Mouse (Mus musculus): ENCODE results near the gene Mpv17l2. TPM values are rescaled to one million over a fixed set of nuclear protein-coding genes. Genes with fewer than 3 reads are reported as not detected.

The Mpv17l2 gene
- polyA plus RNA-seq, 1 experiment, result 73.0 TPM

DNA sequence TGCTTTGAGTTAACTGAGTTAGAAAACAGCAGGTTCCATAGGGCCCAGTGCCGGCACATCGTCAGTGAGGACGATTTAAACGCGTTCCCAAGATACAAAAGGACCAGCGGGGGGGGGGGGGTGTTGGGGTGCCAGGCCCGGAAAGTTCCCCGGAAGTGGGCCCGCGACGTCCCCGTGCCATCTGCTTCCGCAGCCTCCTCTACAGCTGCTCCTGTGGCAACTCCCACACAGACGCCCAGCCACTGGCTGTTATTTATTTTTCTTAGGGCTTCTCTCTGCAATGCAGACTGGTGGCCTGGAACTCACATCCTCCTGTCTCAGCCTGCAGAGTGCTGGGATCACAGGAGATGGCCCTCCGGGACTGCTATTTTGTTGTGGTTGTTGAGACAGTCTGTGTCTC lies 40.4 kb upstream of the Mpv17l2 start:
- TF ChIP-seq MAX (IDR thresholded peaks at IDR 0.05; ENCODE audit: low read depth), result no peak
- TF ChIP-seq MYOD1 (IDR thresholded peaks at IDR 0.05; ENCODE audit: control insufficient read depth in 1 of 3, insufficient read length in 2 of 3, low read depth in 2 of 3), result peak in 2 of 3 experiments; percentile 73 to 90
- TF ChIP-seq E2F4 (IDR thresholded peaks at IDR 0.05; ENCODE audit: insufficient read depth), result no peak
- TF ChIP-seq MYOG (IDR thresholded peaks at IDR 0.05; ENCODE audit: control insufficient read depth in 1 of 3, insufficient read depth in 1 of 3, insufficient read length in 2 of 3, low read depth in 2 of 3), result peak; percentile 47 to 91 (median 79)
- no peak for TF ChIP-seq SRF (IDR thresholded peaks at IDR 0.05; ENCODE audit: control insufficient read depth, insufficient read length, low read depth)
- peak; percentile 62 for TF ChIP-seq TCF3 (IDR thresholded peaks at IDR 0.05; ENCODE audit: insufficient read length, low read depth)
- TF ChIP-seq TCF12 (IDR thresholded peaks at IDR 0.05; ENCODE audit: insufficient read depth, poor library complexity, severe bottlenecking), result peak; percentile 2
- no peak for TF ChIP-seq CEBPB (IDR thresholded peaks at IDR 0.05; ENCODE audit: insufficient read depth, poor library complexity, severe bottlenecking)
- H3K79me2 ChIP-seq (ENCODE audit: control insufficient read depth, insufficient read depth), result no peaks in the 10 kb centered on the region
- H3K4me3 ChIP-seq, result no peak overlapping the region
- peak overlapping the region; percentile 50 for H3K4me2 ChIP-seq (ENCODE audit: low read depth)
- H3ac ChIP-seq (ENCODE audit: control insufficient read depth, insufficient read length), result no peak overlapping the region
- no peaks in the 10 kb centered on the region for H3K36me3 ChIP-seq (ENCODE audit: control insufficient read depth, insufficient read depth)
- no peaks in the 10 kb centered on the region for H3K27me3 ChIP-seq (ENCODE audit: control insufficient read depth, insufficient read depth, insufficient read length)

DNA sequence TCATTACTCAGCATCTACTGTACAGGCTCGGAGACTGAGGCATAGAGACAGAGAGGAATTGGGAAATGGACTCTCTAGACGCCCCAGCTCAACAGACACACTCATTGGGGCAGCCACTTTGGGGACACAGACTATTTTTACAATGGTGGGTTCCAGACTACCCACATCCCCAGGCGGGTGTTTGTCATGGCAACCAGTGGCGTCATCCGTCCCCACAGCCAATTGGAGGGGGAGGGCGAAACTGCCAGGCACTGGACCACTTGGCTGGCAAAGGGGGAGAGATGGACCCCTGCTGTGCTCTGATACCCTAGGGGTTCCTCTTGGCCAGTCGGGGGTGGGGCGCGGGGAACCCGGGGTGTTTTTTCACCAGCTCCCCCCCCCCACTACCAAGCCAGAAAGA lies 39.9 kb upstream of the Mpv17l2 start:
- H3K27me3 ChIP-seq (ENCODE audit: control insufficient read depth, insufficient read depth, insufficient read length), result no peaks in the 10 kb centered on the region
- no peak for TF ChIP-seq TCF12 (IDR thresholded peaks at IDR 0.05; ENCODE audit: insufficient read depth, poor library complexity, severe bottlenecking)
- no peak for TF ChIP-seq MYOD1 (IDR thresholded peaks at IDR 0.05; ENCODE audit: control insufficient read depth in 1 of 3, insufficient read length in 2 of 3, low read depth in 2 of 3)
- TF ChIP-seq CEBPB (IDR thresholded peaks at IDR 0.05; ENCODE audit: insufficient read depth, poor library complexity, severe bottlenecking), result no peak
- TF ChIP-seq POLR2A (IDR thresholded peaks at IDR 0.05; ENCODE audit: insufficient read length, low read depth), result no peak
- no peak for TF ChIP-seq TCF3 (IDR thresholded peaks at IDR 0.05; ENCODE audit: insufficient read length, low read depth)
- TF ChIP-seq E2F4 (IDR thresholded peaks at IDR 0.05; ENCODE audit: insufficient read depth), result no peak
- TF ChIP-seq MAX (IDR thresholded peaks at IDR 0.05; ENCODE audit: low read depth), result no peak
- no peak for TF ChIP-seq MYOG (IDR thresholded peaks at IDR 0.05; ENCODE audit: control insufficient read depth in 1 of 3, insufficient read depth in 1 of 3, insufficient read length in 2 of 3, low read depth in 2 of 3)
- TF ChIP-seq USF1 (IDR thresholded peaks at IDR 0.05; ENCODE audit: low read depth), result no peak

GRCm38 (mm10) chr8:70798281-70798680 lies 37.5 kb upstream of the Mpv17l2 start:
- no peak overlapping the region for H3ac ChIP-seq (ENCODE audit: control insufficient read depth, insufficient read length)
- peak overlapping the region; percentile 41 for H3K4me3 ChIP-seq
- no peak for TF ChIP-seq REST (IDR thresholded peaks at IDR 0.05; ENCODE audit: insufficient read depth, insufficient read length)
- TF ChIP-seq POLR2AphosphoS2 (IDR thresholded peaks at IDR 0.05; ENCODE audit: insufficient read length, low read depth), result no peak
- TF ChIP-seq USF1 (IDR thresholded peaks at IDR 0.05; ENCODE audit: low read depth), result no peak
- no peak for TF ChIP-seq SRF (IDR thresholded peaks at IDR 0.05; ENCODE audit: control insufficient read depth, insufficient read length, low read depth)
- no peak for TF ChIP-seq CEBPB (IDR thresholded peaks at IDR 0.05; ENCODE audit: insufficient read depth, poor library complexity, severe bottlenecking)
- H3K27me3 ChIP-seq (ENCODE audit: control insufficient read depth, insufficient read depth, insufficient read length), result no peaks in the 10 kb centered on the region
- peak overlapping the region; percentile 86 for H3K4me2 ChIP-seq (ENCODE audit: low read depth)
- no peaks in the 10 kb centered on the region for H3K79me2 ChIP-seq (ENCODE audit: control insufficient read depth, insufficient read depth)
- no peaks in the 10 kb centered on the region for H3K36me3 ChIP-seq (ENCODE audit: control insufficient read depth, insufficient read depth)

More for the DNA sequence above, 39.9 kb upstream of the Mpv17l2 start:
- H3K36me3 ChIP-seq (ENCODE audit: control insufficient read depth, insufficient read depth), result no peaks in the 10 kb centered on the region
- H3K79me2 ChIP-seq (ENCODE audit: control insufficient read depth, insufficient read depth), result no peaks in the 10 kb centered on the region
- no peak overlapping the region for H3ac ChIP-seq (ENCODE audit: control insufficient read depth, insufficient read length)
- no peak overlapping the region for H3K4me3 ChIP-seq
- H3K4me2 ChIP-seq (ENCODE audit: low read depth), result peak overlapping the region; percentile 50

DNA sequence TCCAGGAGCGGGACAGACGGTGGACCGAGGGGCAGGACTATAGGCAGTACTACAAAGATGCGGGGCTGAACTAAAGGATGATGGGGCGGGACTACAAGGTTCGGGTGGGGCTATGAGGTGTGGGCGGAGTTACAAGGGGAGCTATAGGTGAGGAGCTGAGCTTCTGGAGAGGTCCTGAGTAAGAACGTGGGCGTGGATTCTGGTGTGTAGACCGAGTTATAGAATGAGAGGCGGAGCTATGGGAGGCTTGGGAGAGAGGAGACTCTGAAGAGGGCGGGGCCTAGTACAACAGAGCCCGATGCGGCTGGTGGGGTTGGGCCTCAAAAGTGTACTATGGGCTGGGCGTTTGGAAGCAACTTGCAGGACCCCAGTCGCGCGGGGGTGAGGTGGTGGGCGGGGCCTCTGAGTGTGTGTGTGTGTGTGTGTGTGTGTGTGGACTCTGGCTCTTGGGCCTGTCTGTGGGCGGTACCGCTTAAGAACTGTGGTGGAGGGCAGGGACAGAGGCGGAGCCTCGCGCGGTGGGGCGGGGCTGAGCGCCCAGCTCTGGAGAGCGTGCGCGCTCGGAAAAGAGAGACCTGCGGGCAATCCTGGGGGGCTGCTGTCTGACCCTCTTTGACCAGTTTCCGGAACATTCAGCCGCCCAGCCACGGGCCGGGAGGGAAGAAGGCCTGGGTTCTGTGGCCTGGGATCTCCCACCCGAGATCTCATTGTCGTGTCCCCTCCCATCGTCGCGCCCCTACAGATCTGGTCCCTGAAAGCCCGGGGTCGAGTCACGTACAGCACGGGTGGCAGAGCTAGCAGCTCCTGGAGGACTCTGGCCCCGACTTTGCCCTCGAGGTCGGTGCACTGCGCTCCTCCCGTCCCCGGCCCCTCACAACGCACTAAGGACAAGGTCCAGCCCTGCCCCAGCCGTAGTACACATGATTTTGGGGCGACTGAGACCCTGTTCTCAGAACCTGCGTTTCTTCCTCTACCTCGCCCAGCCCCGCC lies 36.6 kb upstream of the Mpv17l2 start:
- TF ChIP-seq TCF3 (IDR thresholded peaks at IDR 0.05; ENCODE audit: insufficient read length, low read depth) (no peak), TCF12 (IDR thresholded peaks at IDR 0.05; ENCODE audit: insufficient read depth, poor library complexity, severe bottlenecking) (no peak), MYOG (IDR thresholded peaks at IDR 0.05; ENCODE audit: control insufficient read depth in 1 of 3, insufficient read depth in 1 of 3, insufficient read length in 2 of 3, low read depth in 2 of 3) (peak in 1 of 3 experiments; percentile 24), MYOD1 (IDR thresholded peaks at IDR 0.05; ENCODE audit: control insufficient read depth in 1 of 3, insufficient read length in 2 of 3, low read depth in 2 of 3) (peak in 1 of 3 experiments; percentile 23)
- Histone ChIP-seq H3K79me2 (ENCODE audit: control insufficient read depth, insufficient read depth) (no peaks in the 10 kb centered on the region), H3K4me3 (peak overlapping the region; percentile 41), H3K36me3 (ENCODE audit: control insufficient read depth, insufficient read depth) (no peaks in the 10 kb centered on the region), H3K27me3 (ENCODE audit: control insufficient read depth, insufficient read depth, insufficient read length) (no peaks in the 10 kb centered on the region), H3ac (ENCODE audit: control insufficient read depth, insufficient read length) (peak overlapping the region; percentile 14), H3K4me2 (ENCODE audit: low read depth) (peak overlapping the region; percentile 86)

- Histone ChIP-seq H3ac (ENCODE audit: control insufficient read depth, insufficient read length) (peak overlapping the region; percentile 14), H3K36me3 (ENCODE audit: control insufficient read depth, insufficient read depth) (no peaks in the 10 kb centered on the region), H3K27me3 (ENCODE audit: control insufficient read depth, insufficient read depth, insufficient read length) (no peaks in the 10 kb centered on the region), H3K4me3 (peak overlapping the region; percentile 41), H3K4me2 (ENCODE audit: low read depth) (peak overlapping the region; percentile 86), H3K79me2 (ENCODE audit: control insufficient read depth, insufficient read depth) (peaks cover 7% of the 10 kb centered on the region)
- no peak for TF ChIP-seq USF1 (IDR thresholded peaks at IDR 0.05; ENCODE audit: low read depth)
- TF ChIP-seq CEBPB (IDR thresholded peaks at IDR 0.05; ENCODE audit: insufficient read depth, poor library complexity, severe bottlenecking), result no peak
- peak; percentile 65 for TF ChIP-seq POLR2A (IDR thresholded peaks at IDR 0.05; ENCODE audit: insufficient read length, low read depth)
- TF ChIP-seq POLR2AphosphoS2 (IDR thresholded peaks at IDR 0.05; ENCODE audit: insufficient read length, low read depth), result peak; percentile 47
- TF ChIP-seq MYOD1 (IDR thresholded peaks at IDR 0.05; ENCODE audit: control insufficient read depth in 1 of 3, insufficient read length in 2 of 3, low read depth in 2 of 3), result peak; percentile 48 to 86 (median 80)
- TF ChIP-seq MAX (IDR thresholded peaks at IDR 0.05; ENCODE audit: low read depth), result no peak
- TF ChIP-seq TCF12 (IDR thresholded peaks at IDR 0.05; ENCODE audit: insufficient read depth, poor library complexity, severe bottlenecking), result peak; percentile 36
- TF ChIP-seq MYOG (IDR thresholded peaks at IDR 0.05; ENCODE audit: control insufficient read depth in 1 of 3, insufficient read depth in 1 of 3, insufficient read length in 2 of 3, low read depth in 2 of 3), result peak; percentile 37 to 89 (median 44)
- no peak for TF ChIP-seq TCF3 (IDR thresholded peaks at IDR 0.05; ENCODE audit: insufficient read length, low read depth)
Measured at GRCm38 (mm10) chr8:70796403-70797080, 35.8 kb upstream of the Mpv17l2 start.

Measured in myocyte (in vitro differentiated cells).